Mouse (Mus musculus) G1E (cell line): ENCODE data around the gene Lrp8. TPM values are rescaled to one million over a fixed set of nuclear protein-coding genes. Genes with fewer than 3 reads are reported as not detected.

ENCODE experiments used
- ATAC-seq: 2 replicates; pipeline ENCODE4 v1.8.0; 2016; ENCODE audit warnings: mild to moderate bottlenecking; ENCODE audit not compliant: insufficient number of reproducible peaks, poor library complexity, low FRiP score, severe bottlenecking; ENCODE audit errors: extremely low read depth
- DNase-seq: peaks from one replicate; pipeline ENCODE4 v3.0.0; 2012; ENCODE audit warnings: low spot score
- H3K27me3 ChIP-seq: 2 replicates; pipeline ENCODE4 v1.6.1; 2012; ENCODE audit warnings: mild to moderate bottlenecking, low read length, inconsistent platforms; ENCODE audit not compliant: insufficient read depth
- H3K36me3 ChIP-seq: replicated peaks from 2 replicates; pipeline ENCODE3; 2012; ENCODE audit warnings: mild to moderate bottlenecking, inconsistent platforms
- H3K4me1 ChIP-seq: 2 replicates; pipeline ENCODE4 v1.6.1; 2012; ENCODE audit warnings: low read depth, low read length, inconsistent platforms, mixed read lengths; ENCODE audit not compliant: insufficient read depth
- H3K4me3 ChIP-seq: 2 replicates; pipeline ENCODE4 v1.5.1; 2012; ENCODE audit warnings: low read depth, mild to moderate bottlenecking, inconsistent platforms, low read length, moderate library complexity, mixed read lengths
- H3K9me3 ChIP-seq: replicated peaks from 2 replicates; pipeline ENCODE4 v1.6.1; 2012; ENCODE audit warnings: inconsistent platforms
- CTCF ChIP-seq: IDR thresholded peaks from 2 replicates; pipeline ENCODE4 v1.5.1; 2012; ENCODE audit warnings: low read depth, low read length, inconsistent platforms, mixed read lengths
- GATA1 ChIP-seq: IDR thresholded peaks from 2 replicates; pipeline ENCODE4 v1.6.1; 2012; ENCODE audit warnings: borderline replicate concordance, low read length, inconsistent platforms, mixed read lengths
- GATA2 ChIP-seq: IDR thresholded peaks from 2 replicates; pipeline ENCODE4 v1.6.1; 2012; ENCODE audit warnings: low read depth, low read length, inconsistent platforms, borderline replicate concordance
- POLR2AphosphoS5 ChIP-seq: IDR thresholded peaks from 2 replicates; pipeline ENCODE4 v1.6.1; 2012; ENCODE audit warnings: low read depth, low read length, inconsistent platforms; ENCODE audit not compliant: insufficient replicate concordance
- TAL1 ChIP-seq: conservative IDR thresholded peaks from 2 replicates; pipeline ENCODE4 v1.6.1; 2012; ENCODE audit warnings: low read depth, low read length, inconsistent platforms, mixed read lengths
- polyA plus RNA-seq: library from polyadenylated mRNA; stranded (reverse); fragments of >175 nt; gene quantifications from 2 replicates; pipeline ENCODE4 v1.2.3, GENCODE M21; 2012
- total RNA-seq, 2 experiments: library from RNA; stranded (forward) in 1 of 2; stranded (reverse) in 1 of 2; fragments of 200-1000 nt in 1 of 2; fragments of >200 nt in 1 of 2; fragmentation: Nextera tagmentation in 1 of 2; gene quantifications; 2 replicates each; pipeline ENCODE4 v1.2.3; 2014 to 2017

The Lrp8 gene
- total and polyA plus RNA-seq, 3 experiments = 5.0 to 13.0 (median 12.1) TPM

GRCm38 (mm10) chr4:107848546-107848945 lies 46.5 kb downstream of the Lrp8 start:
- no peak overlapping the region for H3K4me3 ChIP-seq
- ATAC-seq = no peak
- H3K27me3 ChIP-seq = no peaks in the 10 kb centered on the region
- peaks cover 100% of the 10 kb centered on the region for H3K36me3 ChIP-seq
- H3K4me1 ChIP-seq = no peaks in the 10 kb centered on the region
- TF ChIP-seq POLR2AphosphoS5 (no peak), GATA1 (no peak), CTCF (no peak), TAL1 (no peak), GATA2 (no peak)
- DNase-seq = no peak
- H3K9me3 ChIP-seq = no peaks in the 10 kb centered on the region

GRCm38 (mm10) chr4:107849621-107850020 lies 47.6 kb downstream of the Lrp8 start:
- ATAC-seq (no peak), DNase-seq (no peak)
- TF ChIP-seq TAL1 (no peak), GATA2 (no peak), POLR2AphosphoS5 (no peak), CTCF (no peak), GATA1 (no peak)
- Histone ChIP-seq H3K9me3 (no peaks in the 10 kb centered on the region), H3K36me3 (peaks cover 100% of the 10 kb centered on the region), H3K4me3 (no peak overlapping the region), H3K4me1 (no peaks in the 10 kb centered on the region), H3K27me3 (no peaks in the 10 kb centered on the region)

GRCm38 (mm10) chr4:107850091-107850490 lies 48.0 kb downstream of the Lrp8 start:
- TF ChIP-seq GATA2 (no peak), CTCF (no peak)

GRCm38 (mm10) chr4:107853333-107853732 lies 51.3 kb downstream of the Lrp8 start:
- DNase-seq (no peak), ATAC-seq (no peak)
- TF ChIP-seq TAL1 (no peak), GATA1 (no peak), POLR2AphosphoS5 (no peak), GATA2 (no peak), CTCF (no peak)
- Histone ChIP-seq H3K27me3 (no peaks in the 10 kb centered on the region), H3K9me3 (no peaks in the 10 kb centered on the region), H3K4me1 (no peaks in the 10 kb centered on the region), H3K4me3 (no peak overlapping the region), H3K36me3 (peaks cover 100% of the 10 kb centered on the region)

More at GRCm38 (mm10) chr4:107850091-107850490, 48.0 kb downstream of the Lrp8 start:
- Histone ChIP-seq H3K4me3 (no peak overlapping the region), H3K36me3 (peaks cover 100% of the 10 kb centered on the region), H3K4me1 (no peaks in the 10 kb centered on the region), H3K9me3 (no peaks in the 10 kb centered on the region), H3K27me3 (no peaks in the 10 kb centered on the region)
- no peak for DNase-seq
- no peak for ATAC-seq

- DNase-seq (no peak), ATAC-seq (no peak)
- no peak overlapping the region for H3K4me3 ChIP-seq
- no peak for TF ChIP-seq POLR2AphosphoS5
- no peak for TF ChIP-seq CTCF
- no peak for TF ChIP-seq GATA2
- no peak for TF ChIP-seq TAL1
- no peak for TF ChIP-seq GATA1
- no peaks in the 10 kb centered on the region for H3K4me1 ChIP-seq
- no peaks in the 10 kb centered on the region for H3K27me3 ChIP-seq
- H3K36me3 ChIP-seq = peaks cover 100% of the 10 kb centered on the region
- H3K9me3 ChIP-seq = no peaks in the 10 kb centered on the region
These were observed 51.8 kb downstream of the Lrp8 start for GRCm38 (mm10) chr4:107853836-107854235.

GRCm38 (mm10) chr4:107856958-107857686 lies 55.1 kb downstream of the Lrp8 start:
- TF ChIP-seq POLR2AphosphoS5 (no peak), TAL1 (no peak), GATA2 (no peak)
- H3K36me3 ChIP-seq = peaks cover 99% of the 10 kb centered on the region

GRCm38 (mm10) chr4:107858995-107859394 lies 56.9 kb downstream of the Lrp8 start:
- H3K36me3 ChIP-seq = peaks cover 97% of the 10 kb centered on the region
- no peaks in the 10 kb centered on the region for H3K9me3 ChIP-seq
- no peak for DNase-seq
- no peaks in the 10 kb centered on the region for H3K4me1 ChIP-seq
- ATAC-seq = no peak
- no peak for TF ChIP-seq GATA2
- no peak overlapping the region for H3K4me3 ChIP-seq
- no peaks in the 10 kb centered on the region for H3K27me3 ChIP-seq

More at GRCm38 (mm10) chr4:107856958-107857686, 55.1 kb downstream of the Lrp8 start:
- no peak for ATAC-seq
- DNase-seq = no peak
- no peaks in the 10 kb centered on the region for H3K4me1 ChIP-seq
- no peak overlapping the region for H3K4me3 ChIP-seq
- H3K9me3 ChIP-seq = no peaks in the 10 kb centered on the region
- no peaks in the 10 kb centered on the region for H3K27me3 ChIP-seq
